Mouse (Mus musculus): Measurements from ENCODE around the gene Ptprg. TPM values are rescaled to one million over a fixed set of nuclear protein-coding genes. Genes with fewer than 3 reads are reported as not detected.
A peak's percentile ranks its signal among the peaks of the same experiment; 100 is the strongest.

The Ptprg gene
- polyA plus RNA-seq, 1 experiment from 2014 or later = 47.5 TPM

DNA sequence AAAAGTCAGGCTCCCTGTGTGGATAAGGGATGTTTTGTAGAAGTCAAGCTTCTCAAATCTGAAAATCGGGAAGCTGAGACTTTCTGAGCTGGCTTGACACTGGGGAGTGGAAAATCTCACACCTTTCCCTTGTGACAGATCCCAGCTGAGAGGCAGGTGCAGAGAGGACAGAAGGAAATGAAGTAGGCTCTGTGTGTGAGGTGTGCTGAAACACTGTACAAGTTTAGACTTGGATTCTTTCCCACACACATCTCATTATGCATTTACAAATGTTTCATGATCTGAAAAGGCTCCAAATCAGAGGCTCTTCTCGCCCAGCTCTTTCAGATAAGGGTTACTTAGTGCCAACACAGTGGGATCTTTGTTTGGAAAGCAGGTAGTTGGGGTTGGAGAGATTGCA is 77.4 kb downstream of the Ptprg start:
- Histone ChIP-seq H3K27ac (0 out of 2 replicates have a peak overlapping the region, but pooled peaks have one; percentile 4), H3K4me3 (no peak overlapping the region), H3K36me3 (no peaks in the 10 kb centered on the region), H3K4me2 (no peak overlapping the region), H3K27me3 (no peaks in the 10 kb centered on the region), H3K4me1 (replicated peaks) (peaks cover 17% of the 10 kb centered on the region; the same call in 1 of the 2 replicates), H3K9ac (no peak overlapping the region), H3K9me3 (no peaks in the 10 kb centered on the region)
- no peak for ATAC-seq (ENCODE audit: low FRiP score)
- 70% methylated on average over 2 of the region's 2 CpGs for WGBS

DNA sequence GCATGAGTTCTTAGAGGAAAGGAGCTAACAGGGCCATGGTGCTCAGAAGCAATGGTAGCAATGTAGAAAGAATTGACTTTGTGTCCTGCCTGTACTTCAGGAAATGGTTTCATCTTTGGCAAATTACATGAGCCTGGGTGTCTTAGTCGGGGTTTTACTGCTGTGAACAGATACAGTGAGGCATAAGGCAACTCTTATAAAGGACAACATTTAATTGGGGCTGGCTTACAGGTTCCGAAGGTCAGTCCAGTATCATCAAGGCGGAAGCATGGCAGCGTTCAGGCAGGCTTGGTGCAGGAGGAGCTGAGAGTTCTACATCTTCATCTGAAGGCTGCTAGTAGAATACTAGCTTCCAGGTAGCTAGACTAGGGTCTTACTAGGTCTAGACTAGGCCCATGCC is 78.2 kb downstream of the Ptprg start:
- no peak overlapping the region for H3K4me3 ChIP-seq
- no peak overlapping the region for H3K27ac ChIP-seq
- WGBS = 96% methylated on average over 4 of the region's 4 CpGs
- H3K36me3 ChIP-seq = no peaks in the 10 kb centered on the region
- no peaks in the 10 kb centered on the region for H3K27me3 ChIP-seq
- peaks cover 17% of the 10 kb centered on the region; the same call in 1 of the 2 replicates for H3K4me1 ChIP-seq (replicated peaks)
- H3K4me2 ChIP-seq = no peak overlapping the region
- H3K9me3 ChIP-seq = no peaks in the 10 kb centered on the region
- no peak overlapping the region for H3K9ac ChIP-seq
- no peak for ATAC-seq (ENCODE audit: low FRiP score)

DNA sequence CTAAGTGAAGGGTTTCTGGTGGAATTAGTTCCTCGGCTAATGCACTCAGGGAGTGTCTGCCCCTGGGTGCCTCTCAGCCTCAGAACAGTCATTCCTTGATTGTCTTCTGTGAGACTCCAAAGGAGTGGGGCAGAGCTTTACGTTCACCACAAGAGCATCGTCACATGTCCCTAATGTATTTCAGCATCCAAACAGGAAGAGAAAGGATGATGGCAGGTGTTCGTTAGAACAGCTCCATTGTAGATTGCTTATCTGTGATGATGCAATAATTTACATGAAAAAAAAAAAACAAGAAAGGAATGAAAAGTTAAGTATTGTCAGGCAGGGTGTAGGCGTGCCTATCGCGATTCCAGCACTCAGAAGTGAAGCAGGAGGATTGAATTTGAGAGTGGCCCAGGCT is 84.3 kb downstream of the Ptprg start:
- Histone ChIP-seq H3K9me3 (no peaks in the 10 kb centered on the region), H3K4me2 (no peak overlapping the region), H3K4me3 (no peak overlapping the region), H3K9ac (no peak overlapping the region), H3K36me3 (no peaks in the 10 kb centered on the region), H3K27ac (no peak overlapping the region), H3K4me1 (replicated peaks) (0 out of 2 replicates have a peak, but pooled peaks cover 5% of the 10 kb centered on the region), H3K27me3 (no peaks in the 10 kb centered on the region)
- no peak for ATAC-seq (ENCODE audit: low FRiP score)
- WGBS = 90% methylated on average over 7 of the region's 7 CpGs

DNA sequence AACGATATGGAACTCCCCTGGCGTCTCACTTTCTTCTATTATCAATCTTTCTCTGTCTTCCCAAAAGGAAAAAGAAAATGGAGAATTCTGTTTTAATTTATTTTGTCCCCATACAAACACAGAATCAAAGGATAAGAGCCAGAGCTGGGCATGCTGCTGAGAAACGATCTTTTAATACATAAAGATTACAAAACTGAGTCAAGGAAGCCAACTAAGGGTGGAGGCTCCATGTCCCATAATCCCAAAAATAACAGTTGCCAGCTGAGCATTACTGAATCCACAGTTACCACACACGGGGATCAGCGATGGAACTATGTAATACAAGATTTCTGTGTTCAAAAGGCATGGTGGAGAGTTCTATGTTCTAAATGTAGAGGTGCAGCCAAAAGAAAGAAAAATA is 86.0 kb downstream of the Ptprg start:
- no peak for ATAC-seq (ENCODE audit: low FRiP score)
- H3K9me3 ChIP-seq = no peaks in the 10 kb centered on the region
- H3K4me2 ChIP-seq = no peak overlapping the region
- H3K9ac ChIP-seq = no peak overlapping the region
- no peaks in the 10 kb centered on the region for H3K27me3 ChIP-seq
- no peaks in the 10 kb centered on the region for H3K4me1 ChIP-seq (replicated peaks)
- H3K27ac ChIP-seq = no peak overlapping the region
- no peak overlapping the region for H3K4me3 ChIP-seq
- no peaks in the 10 kb centered on the region for H3K36me3 ChIP-seq
- 86% methylated on average over 5 of the region's 5 CpGs for WGBS

- H3K9ac ChIP-seq = no peak overlapping the region
These were observed 87.0 kb downstream of the Ptprg start for GRCm38 (mm10) chr14:11640372-11640771.

DNA sequence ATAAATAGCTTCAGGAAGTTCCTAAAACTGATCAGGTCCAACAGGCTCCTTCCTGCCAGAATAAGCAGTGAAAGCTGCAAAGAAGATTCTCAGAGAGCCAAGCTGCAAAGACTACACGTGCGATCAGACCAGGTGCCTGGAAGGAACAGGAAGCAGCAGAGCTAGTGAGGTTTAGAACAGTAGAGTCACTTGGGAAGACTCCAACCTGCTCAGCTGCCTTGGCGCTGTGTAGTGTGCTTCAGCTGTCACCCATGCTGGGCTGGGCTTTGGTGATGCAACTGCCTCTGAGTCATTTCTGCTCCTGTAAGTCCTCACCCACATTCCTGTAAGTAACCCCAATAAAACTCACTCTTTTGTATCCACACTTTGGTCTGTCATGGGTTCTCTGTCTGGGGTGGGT is 87.7 kb downstream of the Ptprg start:
- Histone ChIP-seq H3K27me3 (no peaks in the 10 kb centered on the region), H3K4me1 (replicated peaks) (no peaks in the 10 kb centered on the region), H3K9ac (no peak overlapping the region), H3K27ac (no peak overlapping the region), H3K4me3 (no peak overlapping the region), H3K9me3 (no peaks in the 10 kb centered on the region), H3K4me2 (no peak overlapping the region), H3K36me3 (no peaks in the 10 kb centered on the region)
- ATAC-seq (ENCODE audit: low FRiP score) = no peak
- 84% methylated on average over 3 of the region's 3 CpGs for WGBS

More at GRCm38 (mm10) chr14:11640372-11640771, 87.0 kb downstream of the Ptprg start:
- no peak for ATAC-seq (ENCODE audit: low FRiP score)
- Histone ChIP-seq H3K27ac (no peak overlapping the region), H3K4me2 (no peak overlapping the region), H3K4me1 (replicated peaks) (no peaks in the 10 kb centered on the region), H3K9me3 (no peaks in the 10 kb centered on the region), H3K4me3 (no peak overlapping the region), H3K27me3 (no peaks in the 10 kb centered on the region), H3K36me3 (no peaks in the 10 kb centered on the region)

DNA sequence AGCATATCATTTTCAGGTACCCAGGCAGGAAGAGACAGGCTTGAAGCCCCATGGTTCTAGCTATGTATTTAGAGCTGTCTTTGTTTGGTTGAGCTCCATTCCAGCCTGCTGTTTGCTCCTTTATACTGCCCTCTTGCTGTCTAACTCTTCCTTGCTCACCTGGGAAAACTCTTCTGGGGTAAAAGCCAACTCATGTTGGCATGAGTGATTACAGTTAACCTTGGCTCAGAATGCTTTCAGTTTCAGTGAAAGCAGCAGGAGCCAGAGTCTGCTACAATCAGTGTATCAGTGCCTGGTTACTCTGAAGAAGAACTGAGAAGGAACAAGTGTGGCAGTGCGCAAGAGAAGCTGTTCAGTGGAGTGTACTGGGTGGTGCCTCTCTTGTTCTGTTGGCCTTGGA is 89.6 kb downstream of the Ptprg start:
- no peak overlapping the region for H3K4me3 ChIP-seq
- no peak overlapping the region for H3K4me2 ChIP-seq
- H3K9ac ChIP-seq = no peak overlapping the region
- no peaks in the 10 kb centered on the region for H3K4me1 ChIP-seq (replicated peaks)
- H3K27me3 ChIP-seq = no peaks in the 10 kb centered on the region
- no peaks in the 10 kb centered on the region for H3K36me3 ChIP-seq
- no peaks in the 10 kb centered on the region for H3K9me3 ChIP-seq
- H3K27ac ChIP-seq = no peak overlapping the region
- 91% methylated on average over 1 of the region's 1 CpGs for WGBS
- ATAC-seq (ENCODE audit: low FRiP score) = no peak

DNA sequence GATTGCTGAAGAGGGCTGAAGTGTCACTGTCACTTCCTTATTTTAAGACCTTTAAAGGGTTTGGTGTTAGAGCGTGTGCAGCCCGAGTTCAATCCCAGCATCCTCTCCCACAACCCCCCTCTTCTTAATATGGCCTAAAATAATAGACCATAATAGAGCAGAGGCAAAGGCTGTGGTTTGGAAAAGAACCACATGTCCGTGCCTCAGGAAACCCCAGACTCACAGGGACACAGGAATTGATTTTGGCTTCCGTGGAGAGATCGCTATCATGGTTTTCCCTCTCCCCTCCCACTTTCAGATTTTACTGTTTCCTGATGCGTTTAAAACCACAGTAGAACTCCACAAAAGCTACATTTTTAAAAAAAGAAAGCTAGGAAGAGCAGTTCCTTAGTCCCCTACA is 104.0 kb downstream of the Ptprg start:
- peaks cover 11% of the 10 kb centered on the region; the same call in 1 of the 2 replicates for H3K4me1 ChIP-seq (replicated peaks)
- no peak overlapping the region for H3K4me2 ChIP-seq
- no peak overlapping the region for H3K9ac ChIP-seq
- H3K36me3 ChIP-seq = no peaks in the 10 kb centered on the region
- H3K4me3 ChIP-seq = no peak overlapping the region
- ATAC-seq (ENCODE audit: low FRiP score) = no peak
- no peaks in the 10 kb centered on the region for H3K9me3 ChIP-seq
- no peaks in the 10 kb centered on the region for H3K27me3 ChIP-seq
- WGBS = 82% methylated on average over 6 of the region's 6 CpGs
- H3K27ac ChIP-seq = no peak overlapping the region

- Histone ChIP-seq H3K4me2 (no peak overlapping the region), H3K27ac (no peak overlapping the region)
These were observed 110.4 kb downstream of the Ptprg start for GRCm38 (mm10) chr14:11663661-11664215.

DNA sequence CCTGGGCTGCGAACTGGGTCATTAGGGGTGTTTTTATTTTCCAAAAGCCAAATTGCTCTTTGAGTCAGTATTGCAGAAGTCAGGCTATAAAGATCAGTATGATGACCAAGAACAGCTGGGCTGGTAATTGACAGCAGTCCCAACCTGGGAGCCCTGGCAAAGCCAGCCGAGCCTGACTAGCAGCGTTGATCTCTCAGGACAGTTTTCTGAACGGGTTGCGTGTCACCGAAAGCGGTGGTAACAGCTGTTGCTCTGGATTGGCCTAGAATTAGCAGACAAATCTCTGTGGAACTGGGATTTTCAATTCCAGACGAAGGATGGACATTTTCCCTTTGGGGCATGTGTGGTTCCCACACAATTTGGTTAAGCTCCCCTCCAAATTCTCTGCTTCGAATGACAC is 111.0 kb downstream of the Ptprg start:
- H3K4me2 ChIP-seq = no peak overlapping the region

More at GRCm38 (mm10) chr14:11663661-11664215, 110.4 kb downstream of the Ptprg start:
- Histone ChIP-seq H3K9me3 (no peaks in the 10 kb centered on the region), H3K36me3 (no peaks in the 10 kb centered on the region), H3K9ac (no peak overlapping the region), H3K4me3 (no peak overlapping the region), H3K27me3 (no peaks in the 10 kb centered on the region), H3K4me1 (replicated peaks) (peaks cover 43% of the 10 kb centered on the region)
- no peak for ATAC-seq (ENCODE audit: low FRiP score)
- WGBS = 15% methylated on average over 11 of the region's 11 CpGs

DNA sequence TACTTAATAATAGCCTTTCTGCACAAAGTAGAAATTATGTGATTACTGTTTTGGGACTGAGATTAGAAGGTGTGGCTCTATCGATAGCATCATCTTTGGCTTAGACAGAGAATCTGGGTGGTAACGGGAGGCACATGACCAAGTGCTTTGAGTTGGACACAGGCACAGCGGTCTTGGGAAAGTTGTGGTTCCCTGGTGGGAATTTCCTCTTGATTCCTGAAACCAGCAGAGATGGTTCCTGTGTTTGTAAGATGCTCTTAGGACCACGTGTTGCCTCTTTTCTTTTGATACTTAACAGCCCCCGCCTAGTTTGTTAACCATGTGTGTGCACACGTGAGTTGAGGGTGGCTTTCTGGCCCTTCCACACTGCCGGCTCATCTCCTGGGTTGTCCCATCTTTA is 111.7 kb downstream of the Ptprg start:
- H3K27me3 ChIP-seq = 0 out of 2 replicates have a peak, but pooled peaks cover 5% of the 10 kb centered on the region
- ATAC-seq (ENCODE audit: low FRiP score) = no peak
- peaks cover 45% of the 10 kb centered on the region for H3K4me1 ChIP-seq (replicated peaks)
- no peak overlapping the region for H3K9ac ChIP-seq
- H3K4me2 ChIP-seq = no peak overlapping the region
- H3K36me3 ChIP-seq = no peaks in the 10 kb centered on the region
- H3K27ac ChIP-seq = no peak overlapping the region
- WGBS = 82% methylated on average over 7 of the region's 7 CpGs
- H3K4me3 ChIP-seq = no peak overlapping the region
- H3K9me3 ChIP-seq = no peaks in the 10 kb centered on the region

More for the DNA sequence above, 111.0 kb downstream of the Ptprg start:
- Histone ChIP-seq H3K4me1 (replicated peaks) (peaks cover 43% of the 10 kb centered on the region), H3K36me3 (no peaks in the 10 kb centered on the region), H3K27me3 (no peaks in the 10 kb centered on the region), H3K4me3 (no peak overlapping the region), H3K27ac (no peak overlapping the region), H3K9ac (no peak overlapping the region), H3K9me3 (no peaks in the 10 kb centered on the region)
- no peak for ATAC-seq (ENCODE audit: low FRiP score)
- WGBS = 30% methylated on average over 9 of the region's 9 CpGs

GRCm38 (mm10) chr14:11667762-11668161 is 114.4 kb downstream of the Ptprg start:
- Histone ChIP-seq H3K9ac (no peak overlapping the region), H3K4me1 (replicated peaks) (peaks cover 56% of the 10 kb centered on the region), H3K4me3 (no peak overlapping the region), H3K9me3 (no peaks in the 10 kb centered on the region), H3K27me3 (0 out of 2 replicates have a peak, but pooled peaks cover 5% of the 10 kb centered on the region), H3K27ac (no peak overlapping the region), H3K36me3 (no peaks in the 10 kb centered on the region), H3K4me2 (no peak overlapping the region)
- WGBS = 11% methylated on average over 3 of the region's 3 CpGs
- ATAC-seq (ENCODE audit: low FRiP score) = peak; percentile 22; the same call in 1 of the 2 replicates

DNA sequence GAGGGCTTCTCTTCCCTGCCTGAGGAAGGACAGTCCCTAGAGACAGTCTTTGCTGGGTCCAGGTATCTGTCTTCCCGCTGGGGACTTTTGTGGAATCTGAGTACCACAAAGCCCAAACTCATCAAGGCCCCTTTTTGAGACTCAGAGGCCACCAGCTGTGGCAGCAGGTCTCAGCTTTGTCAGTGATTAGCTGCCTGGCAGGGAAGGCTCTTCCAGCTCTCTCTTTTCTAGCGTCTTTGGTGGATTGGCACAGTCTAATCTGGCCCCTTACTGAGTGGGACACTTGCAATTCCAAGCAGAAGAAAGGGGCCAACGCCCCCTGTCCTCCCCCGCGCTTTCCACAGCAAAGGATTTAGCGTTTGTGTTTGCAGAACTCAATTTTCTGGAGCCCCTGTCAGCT is 117.5 kb downstream of the Ptprg start:
- Histone ChIP-seq H3K4me1 (replicated peaks) (peaks cover 45% of the 10 kb centered on the region), H3K9me3 (no peaks in the 10 kb centered on the region), H3K4me2 (peak overlapping the region; percentile 13; the same call in 1 of the 2 replicates), H3K27ac (no peak overlapping the region; the same call in 1 of the 2 replicates), H3K4me3 (no peak overlapping the region), H3K36me3 (no peaks in the 10 kb centered on the region), H3K9ac (no peak overlapping the region), H3K27me3 (0 out of 2 replicates have a peak, but pooled peaks cover 5% of the 10 kb centered on the region)
- no peak for ATAC-seq (ENCODE audit: low FRiP score)
- 7% methylated on average over 6 of the region's 6 CpGs for WGBS
